Mouse (Mus musculus): ENCODE measurements at regions not wholly inside any gene's neighbourhood (a gene's known extent, or its start where the extent isn't known, plus 50 kb on each side); places are given as distances from the start of the nearest gene placed in this dataset.
"Not testable (repeated sequence)": the region's sequence is repeated elsewhere in the genome, so short reads cannot be mapped to it uniquely, and the experiment has no call there.

GRCm38 (mm10) chr11:48707192-48707591 lies 92.9 kb upstream of the Rack1 start:
- no peak for ATAC-seq (ENCODE audit: low FRiP score, low TSS enrichment)

GRCm38 (mm10) chr11:48710972-48711371 lies 89.2 kb upstream of the Rack1 start:
- WGBS: 92% methylated on average over 4 of the region's 4 CpGs
- H3K4me3 ChIP-seq (ENCODE audit: low read depth, low read length): no peak overlapping the region
- DNase-seq (ENCODE audit: low spot score) (no peak), ATAC-seq (ENCODE audit: low FRiP score, low TSS enrichment) (no peak)
- H3K9me3 ChIP-seq (ENCODE audit: control insufficient read depth, low read length): no peaks in the 10 kb centered on the region
- H3K36me3 ChIP-seq (ENCODE audit: control insufficient read depth, insufficient read depth, low read length): no peaks in the 10 kb centered on the region
- H3K27ac ChIP-seq (replicated peaks): no peak overlapping the region
- H3K4me1 ChIP-seq (replicated peaks; ENCODE audit: control insufficient read depth, insufficient read depth): no peaks in the 10 kb centered on the region
- no peak overlapping the region for H3K4me2 ChIP-seq (replicated peaks; ENCODE audit: low read depth)
- H3K9ac ChIP-seq (ENCODE audit: low read length): no peak overlapping the region
- TF ChIP-seq EP300 (optimal IDR thresholded peaks at IDR 0.05) (no peak), CTCF (IDR thresholded peaks at IDR 0.05; ENCODE audit: low read depth) (no peak)
- H3K27me3 ChIP-seq (ENCODE audit: control insufficient read depth, insufficient read depth, low read length): no peaks in the 10 kb centered on the region

More at GRCm38 (mm10) chr11:48707192-48707591, 92.9 kb upstream of the Rack1 start:
- Histone ChIP-seq H3K9me3 (ENCODE audit: control insufficient read depth, low read length) (no peaks in the 10 kb centered on the region), H3K27me3 (ENCODE audit: control insufficient read depth, insufficient read depth, low read length) (no peaks in the 10 kb centered on the region), H3K4me2 (replicated peaks; ENCODE audit: low read depth) (no peak overlapping the region), H3K36me3 (ENCODE audit: control insufficient read depth, insufficient read depth, low read length) (no peaks in the 10 kb centered on the region), H3K9ac (ENCODE audit: low read length) (no peak overlapping the region), H3K4me1 (replicated peaks; ENCODE audit: control insufficient read depth, insufficient read depth) (no peaks in the 10 kb centered on the region), H3K4me3 (ENCODE audit: low read depth, low read length) (no peak overlapping the region), H3K27ac (replicated peaks) (no peak overlapping the region)
- no peak for TF ChIP-seq EP300 (optimal IDR thresholded peaks at IDR 0.05)
- TF ChIP-seq CTCF (IDR thresholded peaks at IDR 0.05; ENCODE audit: low read depth): no peak
- 65% methylated on average over 2 of the region's 2 CpGs for WGBS
- no peak for DNase-seq (ENCODE audit: low spot score)

GRCm38 (mm10) chr11:48724068-48724467 lies 76.1 kb upstream of the Rack1 start:
- DNase-seq (ENCODE audit: low spot score) (no peak), ATAC-seq (ENCODE audit: low FRiP score, low TSS enrichment) (no peak)
- Histone ChIP-seq H3K36me3 (ENCODE audit: control insufficient read depth, insufficient read depth, low read length) (no peaks in the 10 kb centered on the region), H3K27me3 (ENCODE audit: control insufficient read depth, insufficient read depth, low read length) (no peaks in the 10 kb centered on the region), H3K4me2 (replicated peaks; ENCODE audit: low read depth) (no peak overlapping the region), H3K4me3 (ENCODE audit: low read depth, low read length) (no peak overlapping the region), H3K27ac (replicated peaks) (no peak overlapping the region), H3K4me1 (replicated peaks; ENCODE audit: control insufficient read depth, insufficient read depth) (no peaks in the 10 kb centered on the region), H3K9ac (ENCODE audit: low read length) (no peak overlapping the region), H3K9me3 (ENCODE audit: control insufficient read depth, low read length) (no peaks in the 10 kb centered on the region)
- TF ChIP-seq EP300 (optimal IDR thresholded peaks at IDR 0.05) (no peak), CTCF (IDR thresholded peaks at IDR 0.05; ENCODE audit: low read depth) (no peak)

GRCm38 (mm10) chr11:48730826-48731225 lies 69.3 kb upstream of the Rack1 start:
- H3K9ac ChIP-seq (ENCODE audit: low read length); H3K27ac ChIP-seq (replicated peaks); H3K4me2 ChIP-seq (replicated peaks; ENCODE audit: low read depth); DNase-seq (ENCODE audit: low spot score); H3K4me1 ChIP-seq (replicated peaks; ENCODE audit: control insufficient read depth, insufficient read depth); H3K36me3 ChIP-seq (ENCODE audit: control insufficient read depth, insufficient read depth, low read length); H3K4me3 ChIP-seq (ENCODE audit: low read depth, low read length); ATAC-seq (ENCODE audit: low FRiP score, low TSS enrichment); H3K9me3 ChIP-seq (ENCODE audit: control insufficient read depth, low read length); H3K27me3 ChIP-seq (ENCODE audit: control insufficient read depth, insufficient read depth, low read length): not testable (repeated sequence)
- WGBS: 62% methylated on average over 4 of the region's 4 CpGs

GRCm38 (mm10) chr11:48746503-48746902 lies 53.6 kb upstream of the Rack1 start:
- no peak for TF ChIP-seq EP300 (optimal IDR thresholded peaks at IDR 0.05)
- no peak for ATAC-seq (ENCODE audit: low FRiP score, low TSS enrichment)
- Histone ChIP-seq H3K4me3 (ENCODE audit: low read depth, low read length) (no peak overlapping the region), H3K27ac (replicated peaks) (no peak overlapping the region), H3K9me3 (ENCODE audit: control insufficient read depth, low read length) (no peaks in the 10 kb centered on the region), H3K4me2 (replicated peaks; ENCODE audit: low read depth) (no peak overlapping the region), H3K4me1 (replicated peaks; ENCODE audit: control insufficient read depth, insufficient read depth) (no peaks in the 10 kb centered on the region), H3K9ac (ENCODE audit: low read length) (no peak overlapping the region), H3K27me3 (ENCODE audit: control insufficient read depth, insufficient read depth, low read length) (no peaks in the 10 kb centered on the region), H3K36me3 (ENCODE audit: control insufficient read depth, insufficient read depth, low read length) (no peaks in the 10 kb centered on the region)
- DNase-seq (ENCODE audit: low spot score): no peak
- WGBS: 93% methylated on average over 1 of the region's 1 CpGs

- H3K9me3 ChIP-seq (ENCODE audit: control insufficient read depth, low read length): no peaks in the 10 kb centered on the region
- TF ChIP-seq EP300 (optimal IDR thresholded peaks at IDR 0.05) (no peak), CTCF (IDR thresholded peaks at IDR 0.05; ENCODE audit: low read depth) (no peak)
- no peak for DNase-seq (ENCODE audit: low spot score)
These were observed 52.1 kb upstream of the Rack1 start for GRCm38 (mm10) chr11:48748066-48748465.

More at GRCm38 (mm10) chr11:48748066-48748465, 52.1 kb upstream of the Rack1 start:
- H3K27me3 ChIP-seq (ENCODE audit: control insufficient read depth, insufficient read depth, low read length): no peaks in the 10 kb centered on the region
- H3K4me2 ChIP-seq (replicated peaks; ENCODE audit: low read depth): no peak overlapping the region
- H3K4me1 ChIP-seq (replicated peaks; ENCODE audit: control insufficient read depth, insufficient read depth): no peaks in the 10 kb centered on the region
- no peak for ATAC-seq (ENCODE audit: low FRiP score, low TSS enrichment)
- WGBS: 47% methylated on average over 2 of the region's 2 CpGs
- H3K27ac ChIP-seq (replicated peaks): no peak overlapping the region
- no peak overlapping the region for H3K9ac ChIP-seq (ENCODE audit: low read length)
- H3K4me3 ChIP-seq (ENCODE audit: low read depth, low read length): no peak overlapping the region
- H3K36me3 ChIP-seq (ENCODE audit: control insufficient read depth, insufficient read depth, low read length): no peaks in the 10 kb centered on the region
